Mouse (Mus musculus): ENCODE results near the gene Zeb2.

- TF ChIP-seq MAX (IDR thresholded peaks at IDR 0.05) (no peak), CTCF (IDR thresholded peaks at IDR 0.05; ENCODE audit: control insufficient read depth, insufficient read depth, insufficient read length) (no peak)
These were observed 6.3 kb upstream of the Zeb2 start for GRCm38 (mm10) chr2:45123490-45123889.

All from C2C12 (cell line).